Mouse (Mus musculus) CH12.LX (cell line): ENCODE measurements around the gene Nmnat2. TPM values are rescaled to one million over a fixed set of nuclear protein-coding genes. Genes with fewer than 3 reads are reported as not detected.

Source experiments
- DNase-seq: peaks from one replicate; pipeline ENCODE4 v3.0.0-alpha.2; 2013; ENCODE audit errors: extremely low read depth
- H3K27ac ChIP-seq: 2 replicates; pipeline ENCODE4 v1.5.1; 2012; ENCODE audit warnings: low read depth, mild to moderate bottlenecking, control low read depth, moderate library complexity; ENCODE audit not compliant: insufficient read depth
- H3K27me3 ChIP-seq: replicated peaks from 2 replicates; pipeline ENCODE3; 2012; ENCODE audit warnings: inconsistent platforms
- H3K36me3 ChIP-seq, 2 experiments: replicated peaks in 1 of 2; 2 replicates each; pipeline versions ENCODE3 to v1.6.1; 2012; ENCODE audit warnings: inconsistent platforms in 1 of 2, low read length in 1 of 2, mild to moderate bottlenecking in 1 of 2, mixed read lengths in 1 of 2, moderate library complexity in 1 of 2; ENCODE audit not compliant: control insufficient read depth in 1 of 2, insufficient read depth in 1 of 2
- H3K4me1 ChIP-seq, 2 experiments: 2 replicates each; pipeline ENCODE4 v1.6.1; 2012; ENCODE audit warnings: inconsistent platforms in 1 of 2, moderate library complexity in 1 of 2; ENCODE audit not compliant: insufficient read depth in 2 of 2, control insufficient read depth in 1 of 2
- H3K4me2 ChIP-seq: 2 replicates; pipeline ENCODE4 v1.6.1; 2012; ENCODE audit warnings: low read depth, mild to moderate bottlenecking, control low read depth; ENCODE audit not compliant: poor library complexity, insufficient read depth, severe bottlenecking
- H3K4me3 ChIP-seq, 3 experiments: fragments of 150-350 bp in 1 of 3; sonication (generic) in 1 of 3; replicated peaks in 1 of 3; 2 replicates each; pipeline versions ENCODE3 to v1.5.1; 2011 to 2012; ENCODE audit warnings: low read depth in 2 of 3, low read length in 2 of 3, mild to moderate bottlenecking in 2 of 3, moderate library complexity in 2 of 3, control low read depth in 1 of 3, improper control_type of control experiment in 1 of 3, inconsistent platforms in 1 of 3, mixed read lengths in 1 of 3; ENCODE audit not compliant: poor library complexity in 1 of 3
- H3K79me2 ChIP-seq: replicated peaks from 2 replicates; pipeline ENCODE4 v1.6.1; 2012; ENCODE audit warnings: mild to moderate bottlenecking, moderate library complexity; ENCODE audit not compliant: control insufficient read depth, poor library complexity, insufficient read depth, severe bottlenecking; ENCODE audit errors: extremely low read depth
- H3K9ac ChIP-seq: 2 replicates; pipeline ENCODE4 v1.6.1; 2012; ENCODE audit warnings: low read depth, mild to moderate bottlenecking, control low read depth, moderate library complexity; ENCODE audit not compliant: insufficient read depth
- H3K9me3 ChIP-seq: replicated peaks from 2 replicates; pipeline ENCODE3; 2012; ENCODE audit warnings: low read length, inconsistent platforms, mixed read lengths
- BHLHE40 ChIP-seq: IDR thresholded peaks from 2 replicates; pipeline ENCODE4 v1.6.1; 2011; ENCODE audit warnings: mild to moderate bottlenecking, low read depth, low read length, improper control_type of control experiment
- CHD2 ChIP-seq: IDR thresholded peaks from 2 replicates; pipeline ENCODE4 v1.6.1; 2011; ENCODE audit warnings: low read length, improper control_type of control experiment
- E2F4 ChIP-seq: IDR thresholded peaks from 2 replicates; pipeline ENCODE4 v1.6.1; 2011; ENCODE audit warnings: low read depth, low read length, improper control_type of control experiment; ENCODE audit not compliant: insufficient replicate concordance
- ELF1 ChIP-seq: IDR thresholded peaks from 2 replicates; pipeline ENCODE4 v1.6.1; 2014; ENCODE audit warnings: low read depth, mild to moderate bottlenecking, inconsistent platforms, low read length, improper control_type of control experiment
- EP300 ChIP-seq: IDR thresholded peaks from 2 replicates; pipeline ENCODE4 v1.6.1; 2011; ENCODE audit warnings: low read length, improper control_type of control experiment
- HCFC1 ChIP-seq: IDR thresholded peaks from 2 replicates; pipeline ENCODE4 v1.6.1; 2012; ENCODE audit warnings: low read depth, mild to moderate bottlenecking, inconsistent platforms, low read length, improper control_type of control experiment
- IRF4 ChIP-seq: IDR thresholded peaks from 2 replicates; pipeline ENCODE4 v1.6.1; 2014; ENCODE audit warnings: low read depth, mild to moderate bottlenecking, inconsistent platforms, low read length, improper control_type of control experiment
- JUND ChIP-seq: conservative IDR thresholded peaks from 2 replicates; pipeline ENCODE4 v1.6.1; 2011; ENCODE audit warnings: low read depth, low read length, improper control_type of control experiment
- MAFK ChIP-seq: IDR thresholded peaks from 2 replicates; pipeline ENCODE4 v1.6.1; 2011; ENCODE audit warnings: low read length, improper control_type of control experiment; ENCODE audit not compliant: insufficient replicate concordance
- MAX ChIP-seq: IDR thresholded peaks from 2 replicates; pipeline ENCODE4 v1.6.1; 2011; ENCODE audit warnings: low read length, improper control_type of control experiment
- MAZ ChIP-seq: IDR thresholded peaks from 2 replicates; pipeline ENCODE4 v1.6.1; 2012; ENCODE audit warnings: low read depth, mild to moderate bottlenecking, inconsistent platforms, low read length, improper control_type of control experiment, moderate library complexity
- MEF2A ChIP-seq: IDR thresholded peaks from 2 replicates; pipeline ENCODE4 v1.6.1; 2014; ENCODE audit warnings: low read depth, mild to moderate bottlenecking, inconsistent platforms, low read length, improper control_type of control experiment, borderline replicate concordance
- MXI1 ChIP-seq: IDR thresholded peaks from 2 replicates; pipeline ENCODE4 v1.6.1; 2011; ENCODE audit warnings: mild to moderate bottlenecking, low read depth, low read length, improper control_type of control experiment
- NELFE ChIP-seq: IDR thresholded peaks from 2 replicates; pipeline ENCODE4 v1.6.1; 2011; ENCODE audit warnings: low read depth, low read length, improper control_type of control experiment
- NRF1 ChIP-seq: IDR thresholded peaks from 2 replicates; pipeline ENCODE4 v1.6.1; 2014; ENCODE audit warnings: low read depth, mild to moderate bottlenecking, inconsistent platforms, low read length, improper control_type of control experiment, moderate library complexity
- POLR2A ChIP-seq: IDR thresholded peaks from 2 replicates; pipeline ENCODE4 v1.6.1; 2011; ENCODE audit warnings: low read depth, mild to moderate bottlenecking, improper control_type of control experiment, low read length
- POLR2AphosphoS2 ChIP-seq: IDR thresholded peaks from 2 replicates; pipeline ENCODE4 v1.6.1; 2011; ENCODE audit warnings: low read depth, low read length, improper control_type of control experiment
- RAD21 ChIP-seq: IDR thresholded peaks from 2 replicates; pipeline ENCODE4 v1.6.1; 2011; ENCODE audit warnings: low read depth, mild to moderate bottlenecking, low read length, improper control_type of control experiment, moderate library complexity
- SIN3A ChIP-seq: IDR thresholded peaks from 2 replicates; pipeline ENCODE4 v1.6.1; 2012; ENCODE audit warnings: low read length, improper control_type of control experiment, inconsistent platforms
- SMC3 ChIP-seq: IDR thresholded peaks from 2 replicates; pipeline ENCODE4 v1.6.1; 2011; ENCODE audit warnings: low read depth, low read length, improper control_type of control experiment
- TBP ChIP-seq: conservative IDR thresholded peaks from 2 replicates; pipeline ENCODE4 v1.6.1; 2011; ENCODE audit warnings: low read depth, low read length, improper control_type of control experiment
- TCF12 ChIP-seq: IDR thresholded peaks from 2 replicates; pipeline ENCODE4 v1.6.1; 2014; ENCODE audit warnings: low read depth, mild to moderate bottlenecking, inconsistent platforms, low read length, improper control_type of control experiment
- USF1 ChIP-seq: IDR thresholded peaks from 2 replicates; pipeline ENCODE4 v1.6.1; 2014; ENCODE audit warnings: low read depth, mild to moderate bottlenecking, inconsistent platforms, low read length, improper control_type of control experiment
- USF2 ChIP-seq: conservative IDR thresholded peaks from 2 replicates; pipeline ENCODE4 v1.6.1; 2011; ENCODE audit warnings: low read depth, low read length, improper control_type of control experiment
- ZKSCAN1 ChIP-seq: IDR thresholded peaks from 2 replicates; pipeline ENCODE4 v1.6.1; 2012; ENCODE audit warnings: low read depth, inconsistent platforms, low read length, improper control_type of control experiment, borderline replicate concordance
- dilution Hi-C: fragments of 300-500 bp; cut with MboI; formaldehyde crosslinking; loops from 2 replicates; pipeline ENCODE4 v1.14.3; 2020; ENCODE audit warnings: low sequenced_read_pairs; ENCODE audit not compliant: extremely low pct_unique_long_range_greater_than_20kb, extremely low pct_ligation_motif_present
- in situ Hi-C: fragments of 300-500 bp; cut with MboI; formaldehyde crosslinking; loops from 3 replicates; pipeline ENCODE4 v1.14.3; 2019; ENCODE audit warnings: low sequenced_read_pairs, low pct_ligation_motif_present, low pct_unique_long_range_greater_than_20kb, mixed read lengths
- polyA plus RNA-seq: library from polyadenylated mRNA; unstranded; fragments of >175 nt; gene quantifications from 2 replicates; pipeline ENCODE4 v1.2.1, GENCODE M21; 2012; ENCODE audit warnings: low read depth; ENCODE audit not compliant: insufficient read length
- total RNA-seq, 2 experiments: library from RNA; depleted of rRNA; stranded (reverse); fragments of 300-350 nt in 1 of 2; fragments of >200 nt in 1 of 2; gene quantifications; 2 replicates each; pipeline ENCODE4 v1.2.3; 2012 to 2014

Gene Nmnat2
- total and polyA plus RNA-seq, 3 experiments: 0.04 to 0.09 (median 0.09) TPM

DNA sequence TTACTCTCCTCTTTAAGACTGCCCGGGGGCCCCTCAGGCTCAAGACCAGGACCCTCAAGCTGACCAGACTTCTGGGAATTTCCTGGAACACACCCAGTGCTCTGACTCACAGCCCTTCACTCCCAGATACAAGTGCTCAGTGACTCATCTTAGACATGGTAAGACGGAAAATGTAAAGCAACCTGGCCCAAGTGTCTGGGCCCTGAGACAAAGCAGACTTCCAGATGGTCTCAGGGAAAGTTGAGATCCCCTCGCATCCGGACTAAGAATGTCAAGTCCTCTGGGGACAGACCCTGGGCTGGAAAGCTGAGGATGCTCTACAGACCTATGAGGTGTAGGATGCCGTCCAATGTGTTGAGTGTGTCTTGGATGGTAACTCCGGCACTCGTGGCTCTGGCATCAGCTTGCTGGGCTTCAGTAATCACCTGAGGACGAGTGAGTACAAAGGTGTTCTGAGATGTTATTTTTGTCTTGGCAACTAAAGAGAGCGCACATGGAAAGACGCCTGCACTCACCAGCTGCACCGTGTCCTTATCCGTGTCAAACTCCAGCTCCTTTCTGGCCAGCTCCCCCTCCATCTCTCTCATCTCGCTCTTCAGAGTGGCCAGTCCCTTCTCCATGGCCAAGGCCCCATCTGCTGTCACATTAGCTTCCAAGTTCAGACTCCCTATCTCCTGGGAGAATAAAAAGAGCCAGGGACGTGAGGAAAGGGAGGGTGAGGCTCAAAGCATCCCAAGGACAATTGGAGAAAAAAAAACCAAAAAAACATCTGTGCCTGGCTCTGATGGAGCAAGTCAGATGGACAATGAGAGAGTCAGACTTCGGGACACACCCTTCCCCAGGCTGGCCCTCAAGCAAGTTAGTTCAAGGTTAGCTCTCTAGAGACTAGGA is 171.9 kb downstream of the Nmnat2 start:
- H3K4me2 ChIP-seq: no peak overlapping the region
- no peaks in the 10 kb centered on the region for H3K36me3 ChIP-seq
- no peak overlapping the region for H3K4me3 ChIP-seq
- no peak for DNase-seq
- H3K79me2 ChIP-seq: no peaks in the 10 kb centered on the region
- peaks cover 7 to 22% of the 10 kb centered on the region in 2 experiments for H3K4me1 ChIP-seq
- H3K9ac ChIP-seq: no peak overlapping the region
- no peaks in the 10 kb centered on the region for H3K9me3 ChIP-seq
- in situ Hi-C loops (no loop called here), dilution Hi-C loops (no loop called here)
- TF ChIP-seq NELFE (no peak), EP300 (peak; percentile 43; the same call in 1 of the 2 replicates), RAD21 (no peak), SMC3 (no peak), NRF1 (no peak), IRF4 (no peak; the same call in 1 of the 2 replicates)
- H3K27me3 ChIP-seq: no peaks in the 10 kb centered on the region
- no peak overlapping the region for H3K27ac ChIP-seq

DNA sequence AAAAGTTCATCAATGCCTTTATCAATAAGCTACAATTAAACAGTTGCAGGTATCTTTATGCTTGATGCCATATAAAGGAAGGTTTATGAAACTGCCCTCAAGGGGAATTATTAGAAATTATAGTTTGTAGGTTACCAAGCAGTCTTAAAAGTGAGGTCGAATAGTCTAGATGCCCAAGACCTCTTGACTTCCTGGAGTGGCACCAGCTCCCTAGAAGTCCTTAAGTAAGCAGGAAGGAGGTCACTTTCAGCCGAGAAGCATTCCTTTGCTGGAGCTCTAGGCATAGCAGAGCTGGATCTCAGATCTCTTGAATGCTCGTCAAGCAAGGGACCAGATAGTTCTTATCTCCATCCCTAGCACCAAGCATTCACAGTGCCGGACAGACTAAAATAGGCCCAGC is 172.8 kb downstream of the Nmnat2 start:
- Histone ChIP-seq H3K4me2 (no peak overlapping the region), H3K9me3 (no peaks in the 10 kb centered on the region), H3K27ac (no peak overlapping the region), H3K4me1 (peaks cover 7 to 22% of the 10 kb centered on the region in 2 experiments), H3K4me3 (no peak overlapping the region), H3K9ac (no peak overlapping the region), H3K79me2 (no peaks in the 10 kb centered on the region), H3K36me3 (no peaks in the 10 kb centered on the region), H3K27me3 (no peaks in the 10 kb centered on the region)
- TF ChIP-seq RAD21: no peak
- TF ChIP-seq HCFC1: no peak
- TF ChIP-seq SIN3A: no peak
- no peak for TF ChIP-seq CHD2
- no peak for TF ChIP-seq JUND
- no peak for TF ChIP-seq MAZ
- TF ChIP-seq MAX: no peak
- no peak for TF ChIP-seq TCF12
- TF ChIP-seq ZKSCAN1: no peak
- TF ChIP-seq BHLHE40: no peak
- no peak for TF ChIP-seq MEF2A
- TF ChIP-seq ELF1: no peak
- no peak for TF ChIP-seq USF2
- TF ChIP-seq POLR2A: no peak
- no peak for TF ChIP-seq USF1
- no peak for TF ChIP-seq E2F4
- TF ChIP-seq POLR2AphosphoS2: no peak
- TF ChIP-seq MAFK: no peak
- no peak for TF ChIP-seq MXI1
- no peak for TF ChIP-seq TBP
- dilution Hi-C loops (no loop called here), in situ Hi-C loops (no loop called here)
- no peak for DNase-seq
